Mouse (Mus musculus): ENCODE results near the gene Parp16.
"Not testable (repeated sequence)": the region's sequence is repeated elsewhere in the genome, so short reads cannot be mapped to it uniquely, and the experiment has no call there.

Gene Parp16

DNA sequence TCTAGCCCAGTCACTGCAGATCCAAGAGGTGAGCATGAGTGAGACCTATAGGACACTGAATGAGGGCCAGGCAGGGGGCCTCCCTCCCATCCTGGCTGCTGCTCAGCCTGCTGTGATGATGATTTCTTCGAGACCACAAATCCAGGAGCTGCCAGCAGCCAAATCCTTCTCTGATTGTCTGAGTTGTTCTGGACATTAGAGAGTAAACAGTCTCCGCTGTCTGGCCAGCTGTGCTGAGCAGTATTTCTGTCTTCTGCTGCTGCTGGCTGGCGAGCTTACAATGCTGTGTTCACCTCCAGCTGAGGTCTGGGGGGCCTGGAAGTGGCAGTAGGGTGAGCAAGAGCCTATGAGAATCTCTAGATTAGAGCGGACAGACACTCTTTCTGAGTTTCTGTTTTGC is 48.1 kb downstream of the Parp16 start:
- no peak for DNase-seq (ENCODE audit: low spot score)

DNA sequence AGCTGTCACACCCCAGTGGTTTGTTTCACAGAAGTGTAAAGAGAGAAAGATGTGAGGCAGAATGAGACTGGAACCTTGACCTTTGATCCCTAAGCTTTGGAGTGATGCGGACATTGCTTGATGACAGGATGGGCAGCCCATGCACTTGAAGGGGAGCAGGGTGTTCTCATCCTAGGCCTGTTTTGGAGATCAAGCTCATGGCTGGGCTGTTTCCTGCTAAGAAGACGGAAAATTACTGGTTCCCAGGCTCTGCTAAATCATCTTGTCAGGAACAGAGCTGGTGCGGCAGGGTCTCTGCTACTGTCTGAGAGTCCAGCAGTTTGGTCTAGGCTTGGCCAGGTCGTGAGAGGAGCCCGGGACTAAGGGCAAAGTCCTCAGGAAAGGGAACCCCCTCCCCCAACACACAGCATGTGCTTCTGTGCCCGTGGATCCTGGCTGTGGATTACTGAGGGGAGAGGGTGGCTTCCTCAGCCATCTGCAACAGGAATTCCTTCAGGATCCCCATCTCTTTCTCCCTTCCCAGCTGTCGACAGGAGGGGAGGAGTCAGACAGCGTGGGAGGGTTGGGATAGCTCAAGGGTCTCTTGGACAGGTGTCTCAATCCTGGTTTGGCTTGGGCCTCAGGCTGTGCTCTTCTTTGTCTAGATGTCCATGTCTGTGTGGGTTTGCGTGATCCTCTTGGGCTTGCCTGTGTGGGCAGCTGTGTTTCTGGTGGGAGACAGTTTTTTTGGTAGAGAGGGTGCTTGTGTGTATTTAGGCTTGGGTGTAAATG is 49.1 kb downstream of the Parp16 start:
- no peak for DNase-seq (ENCODE audit: low spot score)

DNA sequence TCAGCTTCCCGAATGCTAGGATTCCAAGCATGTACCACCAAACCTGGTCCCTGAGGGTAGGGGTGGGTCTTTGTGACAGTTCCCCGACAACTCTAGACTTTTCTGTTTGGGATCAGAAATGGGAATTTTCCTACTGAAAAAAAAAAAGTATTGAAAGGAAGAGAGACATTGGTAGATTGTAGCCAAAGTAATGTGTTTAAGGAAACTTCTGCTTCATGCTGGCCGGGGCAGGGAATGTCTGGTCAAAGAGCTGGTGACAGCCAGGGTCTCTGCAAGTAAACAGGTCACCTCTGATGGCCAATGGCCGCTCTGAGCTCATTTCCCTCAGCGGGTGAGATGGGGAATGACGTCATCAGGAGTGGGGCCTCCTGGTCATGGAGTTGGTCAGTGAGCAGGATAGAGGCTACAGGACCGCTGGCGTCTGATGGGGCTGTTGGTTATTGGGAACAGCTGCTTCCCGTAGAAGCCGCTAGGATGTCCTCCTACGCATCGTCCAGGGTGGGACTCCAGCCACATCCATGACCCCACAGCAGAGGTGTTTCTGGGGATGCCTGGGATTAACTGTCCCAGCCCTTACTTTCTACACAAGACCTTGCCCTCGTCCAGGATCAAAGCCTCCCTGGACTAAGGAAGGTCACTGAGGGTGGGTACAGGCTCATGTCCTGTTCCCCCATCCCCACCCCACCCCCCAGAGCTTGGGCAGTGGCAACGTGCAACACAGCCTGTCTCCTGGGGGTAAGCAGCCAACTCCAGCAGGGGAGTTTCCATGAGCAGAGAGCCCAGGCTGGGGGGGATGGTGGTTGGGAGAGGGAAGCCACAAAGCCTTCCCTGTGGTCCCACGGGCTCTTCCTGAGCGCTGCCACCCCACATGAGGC is 52.6 kb downstream of the Parp16 start:
- peak; percentile 44 for DNase-seq (ENCODE audit: low spot score)

DNA sequence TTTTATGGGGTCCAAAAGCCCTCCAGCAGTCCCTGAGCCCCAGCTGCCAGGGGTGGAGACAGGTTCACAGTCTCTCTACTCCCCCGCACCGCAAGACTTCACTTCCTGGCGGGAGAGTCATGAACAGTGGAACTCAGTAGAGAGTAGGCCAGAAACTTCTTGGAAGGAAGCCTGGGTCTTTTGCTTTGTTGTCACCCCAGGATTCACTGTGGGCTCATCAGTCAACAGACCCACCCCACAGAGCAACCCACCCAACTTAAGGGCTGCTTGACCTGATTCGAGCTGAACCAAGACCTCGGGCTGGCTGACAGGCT is 53.2 kb downstream of the Parp16 start:
- peak; percentile 31 for DNase-seq (ENCODE audit: low spot score)

DNA sequence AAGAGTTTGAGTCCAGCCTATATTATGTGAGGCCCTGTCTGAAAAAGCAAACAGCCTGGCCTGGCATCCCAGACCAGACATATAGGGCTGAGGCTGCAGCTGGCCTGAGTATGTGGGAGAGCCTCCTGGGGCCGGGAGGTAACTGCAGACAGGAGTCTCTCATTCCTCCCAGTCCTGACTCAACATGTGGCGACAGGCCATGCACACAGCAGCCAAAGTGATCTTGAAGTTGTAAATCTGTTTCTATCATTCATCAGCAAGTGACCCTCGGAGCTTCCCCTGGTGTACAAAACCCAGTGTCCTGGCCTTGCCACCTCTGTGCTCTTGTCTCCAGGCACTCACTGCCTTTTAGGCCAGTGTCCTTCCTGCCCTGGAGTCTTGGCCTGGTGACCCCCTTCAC is 56.9 kb downstream of the Parp16 start:
- no peak for DNase-seq (ENCODE audit: low spot score)

DNA sequence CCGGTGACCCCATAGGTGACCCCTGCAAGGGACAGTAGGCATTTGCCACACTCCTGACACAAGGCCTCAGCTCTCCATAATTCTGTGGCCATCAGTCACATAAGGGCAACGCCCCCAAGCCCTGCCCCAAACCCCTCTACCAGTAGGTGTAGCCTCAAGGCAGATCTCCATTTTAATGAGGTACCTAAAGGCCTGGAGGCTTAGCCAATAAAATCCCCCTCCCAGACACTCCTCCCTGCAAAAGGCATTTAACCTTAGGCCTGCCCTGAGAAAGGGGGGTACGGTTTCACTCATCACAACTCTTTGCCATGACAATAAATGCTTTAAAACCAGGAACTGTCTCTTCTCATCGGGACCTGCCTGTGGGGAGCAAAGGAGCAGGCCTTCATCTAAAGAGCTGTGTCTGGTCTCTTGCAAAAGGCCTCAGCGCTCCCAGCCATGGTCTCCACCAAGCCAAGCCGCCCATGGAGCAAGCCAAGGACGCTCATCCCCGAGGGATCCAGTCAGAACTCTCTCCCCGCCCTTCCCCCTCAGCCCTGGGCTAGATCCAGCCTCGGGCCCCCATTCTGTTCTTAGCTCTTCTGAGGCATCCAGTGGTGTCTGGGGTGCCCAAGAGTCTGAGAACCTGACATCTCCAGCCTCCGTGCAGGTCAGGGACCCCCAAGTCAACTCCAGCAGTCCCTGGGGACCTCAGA is 60.9 kb downstream of the Parp16 start:
- DNase-seq (ENCODE audit: low spot score) = no peak

DNA sequence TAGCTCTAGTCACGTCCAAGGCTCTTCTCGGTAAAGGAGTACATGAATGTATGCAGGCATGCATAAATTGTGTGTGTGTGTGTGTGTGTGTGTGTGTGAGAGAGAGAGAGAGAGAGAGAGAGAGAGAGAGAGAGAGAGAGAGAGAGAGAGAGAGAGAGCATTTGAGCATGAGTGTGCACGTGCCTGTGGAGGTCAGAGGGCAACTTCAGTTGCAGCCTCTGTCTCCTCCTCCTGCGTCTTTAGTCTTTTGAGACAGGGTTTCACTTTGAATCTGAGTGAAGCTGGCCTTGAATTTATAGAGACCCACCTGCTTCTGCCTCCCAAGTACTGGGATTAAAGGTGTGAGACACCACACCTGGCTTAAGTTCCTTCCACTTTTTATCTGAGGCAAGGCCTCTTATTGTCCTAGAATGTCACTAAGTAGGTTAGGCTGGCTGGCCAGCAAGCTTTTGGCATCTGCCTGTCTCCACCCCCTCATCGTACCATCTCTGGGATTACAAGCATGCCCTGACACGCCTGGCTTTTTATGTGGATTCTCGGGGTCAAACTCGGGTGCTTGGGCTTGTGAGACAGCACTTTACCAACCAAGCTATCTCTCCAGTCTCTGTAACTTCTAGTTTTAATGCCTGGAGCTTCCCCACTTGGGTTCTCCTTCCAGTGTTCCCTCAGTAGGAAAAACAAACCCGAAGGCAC is 62.2 kb downstream of the Parp16 start:
- no peak for DNase-seq (ENCODE audit: low spot score)

DNA sequence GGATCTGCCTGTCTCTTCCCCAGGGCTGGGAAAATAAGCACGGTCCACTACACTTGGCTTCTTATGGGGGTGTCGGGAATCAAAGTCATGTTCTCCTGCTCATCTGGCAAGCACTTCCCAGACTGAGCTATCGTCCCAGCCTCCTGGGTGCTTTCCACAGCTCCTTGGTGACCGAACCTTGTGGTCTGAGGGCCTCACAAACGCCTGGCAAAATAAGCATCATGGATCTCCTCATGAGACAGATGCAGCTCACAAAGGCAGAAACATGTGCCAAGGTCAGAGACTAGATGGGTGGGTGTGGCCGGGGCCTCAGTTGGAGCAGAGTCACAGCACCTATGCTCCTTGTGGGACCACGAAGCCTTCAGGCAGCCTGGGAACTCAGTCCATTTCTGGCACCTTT is 64.2 kb downstream of the Parp16 start:
- no peak for DNase-seq (ENCODE audit: low spot score)

DNA sequence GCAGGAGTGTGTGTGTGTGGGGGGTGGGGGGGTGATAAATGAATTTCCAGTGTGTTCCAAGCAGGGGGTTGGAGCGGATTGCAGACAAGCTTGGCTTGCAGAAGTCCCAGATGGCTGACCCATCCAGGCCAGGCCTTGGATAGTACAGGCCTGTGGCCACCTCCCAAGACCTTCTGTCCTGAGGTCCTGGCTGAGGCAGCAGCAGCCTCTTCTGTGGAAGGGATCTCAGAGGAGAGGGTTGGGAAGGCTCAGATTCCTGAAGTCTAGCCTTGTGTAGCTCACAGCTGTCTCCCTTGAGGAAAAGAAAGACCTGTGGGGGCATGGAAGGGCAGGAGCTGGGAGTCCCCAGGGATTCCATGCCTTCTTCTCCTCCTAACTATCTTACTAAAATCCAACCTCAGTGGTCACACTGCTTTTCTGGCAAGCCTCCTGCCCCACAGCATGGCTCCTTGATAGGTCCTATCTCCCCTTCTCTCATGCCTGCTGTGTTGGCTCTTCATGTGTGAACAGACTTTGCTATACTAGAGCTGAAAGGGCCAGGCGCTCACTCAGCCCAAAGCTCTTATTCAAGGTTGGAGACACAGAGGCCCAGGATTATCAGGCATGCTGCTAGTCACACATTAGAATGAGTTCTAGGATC is 66.6 kb downstream of the Parp16 start:
- peak; percentile 64 for DNase-seq (ENCODE audit: low spot score)

DNA sequence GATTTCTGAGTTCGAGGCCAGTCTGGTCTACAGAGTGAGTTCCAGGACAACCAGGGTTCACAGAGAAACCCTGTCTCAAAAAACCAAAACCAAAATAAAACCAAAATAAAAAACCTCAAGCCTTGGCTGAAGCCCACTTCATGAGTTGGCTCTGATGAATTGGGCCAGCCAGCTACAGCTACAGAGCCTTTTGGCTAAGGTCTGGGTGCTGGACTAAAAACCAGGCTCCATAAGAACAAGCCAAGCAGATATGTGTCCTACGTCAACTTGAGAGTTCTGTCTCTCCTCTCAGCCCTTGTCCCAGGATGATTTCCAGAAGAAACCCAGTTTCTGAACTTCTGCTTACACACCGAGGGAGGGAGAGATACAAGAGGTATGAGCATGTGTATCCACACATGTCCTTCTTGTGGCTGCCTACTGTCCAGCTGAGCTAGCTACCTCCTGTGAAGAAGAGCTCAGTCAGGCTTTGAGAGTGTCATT is 67.5 kb downstream of the Parp16 start:
- DNase-seq (ENCODE audit: low spot score) = no peak

DNA sequence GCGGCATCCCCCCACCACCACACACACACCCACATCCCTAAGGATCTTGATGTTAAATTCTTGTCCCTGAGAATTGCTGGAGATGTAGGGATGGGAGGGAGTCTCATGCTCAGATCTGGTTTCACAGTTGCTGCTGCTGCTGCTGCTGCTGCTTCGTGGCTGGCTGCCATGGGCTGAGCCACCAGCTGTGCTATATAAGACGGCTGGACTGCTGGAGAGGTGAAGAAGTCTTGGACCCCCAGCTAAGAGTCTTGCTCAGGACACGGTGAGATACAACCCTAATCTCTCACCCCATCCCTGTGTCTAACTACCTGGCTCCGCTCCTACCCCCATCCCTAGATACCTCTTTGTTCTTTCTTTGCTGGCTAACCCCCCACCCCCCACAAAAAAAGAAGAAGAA is 69.8 kb downstream of the Parp16 start, which contains the start of gene Cilp:
TSS of gene Cilp (plus strand) at position 222 of the 400 bp plus-strand sequence.
- no peak for DNase-seq (ENCODE audit: low spot score)

DNA sequence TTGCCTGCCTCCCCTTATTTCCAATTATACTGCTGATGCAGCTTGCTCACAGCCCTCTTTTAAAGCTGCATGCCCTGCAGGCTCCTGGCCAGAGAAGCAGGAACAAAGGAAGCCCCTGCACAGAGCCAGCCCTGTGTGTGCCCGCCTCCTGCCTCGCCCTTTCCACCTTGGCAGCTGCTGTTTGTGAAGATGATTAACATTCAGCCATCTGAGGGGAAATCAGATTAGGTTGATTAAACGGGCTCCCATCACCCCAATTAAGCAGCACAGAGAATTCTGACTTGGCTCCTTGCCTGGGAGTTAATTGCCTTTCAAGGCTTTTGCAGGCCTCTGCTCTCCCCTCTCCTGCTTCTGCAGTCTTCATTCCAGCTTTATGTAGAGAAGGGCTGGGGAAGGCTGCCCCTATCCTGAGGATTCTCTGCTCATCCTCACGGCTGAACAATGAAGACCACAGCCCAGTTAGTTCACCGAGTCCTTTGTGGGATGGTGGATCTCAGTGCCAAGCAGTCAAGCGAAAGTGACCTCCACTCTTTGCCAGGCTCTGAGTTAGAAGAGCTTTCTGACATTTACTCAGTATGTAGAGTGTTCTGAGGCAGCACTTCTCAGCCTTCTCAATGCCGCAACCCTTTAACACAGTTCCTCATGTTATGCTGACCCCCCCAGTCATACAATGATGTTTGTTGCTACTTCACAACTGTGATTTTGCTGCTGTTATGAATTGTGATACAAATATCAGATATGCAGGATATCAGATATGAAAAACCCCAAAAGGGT is 72.8 kb downstream of the Parp16 start:
- DNase-seq (ENCODE audit: low spot score) = no peak

DNA sequence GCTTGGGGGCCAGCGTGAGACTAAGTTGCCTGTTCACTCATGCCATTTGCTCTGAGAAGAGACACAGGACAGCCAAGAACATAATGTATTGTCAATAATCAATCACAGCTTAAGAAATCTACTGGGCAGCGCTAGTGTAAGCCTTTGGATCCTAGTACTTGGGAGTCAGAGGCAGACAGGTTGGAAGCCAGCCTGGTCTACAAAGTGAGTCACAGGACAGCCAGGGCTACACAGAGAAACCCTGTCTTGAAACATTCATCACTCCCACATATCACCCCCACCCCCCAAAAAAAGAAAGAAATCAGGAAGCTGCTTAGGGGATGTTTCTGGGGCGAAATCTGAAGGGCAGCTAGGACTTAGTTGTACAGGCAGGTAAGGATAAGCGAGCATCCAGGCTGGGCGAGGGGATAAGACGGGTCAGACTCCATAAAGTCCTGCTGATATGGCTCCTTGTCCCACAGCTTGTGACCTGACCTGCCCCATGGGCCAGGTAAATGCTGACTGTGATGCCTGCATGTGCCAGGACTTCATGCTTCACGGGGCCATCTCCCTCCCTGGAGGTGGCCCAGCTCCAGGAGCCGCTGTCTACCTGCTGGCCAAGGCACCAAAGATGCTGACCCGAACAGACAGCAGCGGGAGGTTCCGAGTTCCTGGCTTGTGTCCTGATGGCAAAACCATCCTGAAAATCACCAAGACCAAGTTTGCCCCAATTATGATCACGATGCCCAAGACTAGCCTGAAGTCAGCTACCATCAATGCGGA is 78.1 kb downstream of the Parp16 start:
- DNase-seq (ENCODE audit: low spot score) = no peak

DNA sequence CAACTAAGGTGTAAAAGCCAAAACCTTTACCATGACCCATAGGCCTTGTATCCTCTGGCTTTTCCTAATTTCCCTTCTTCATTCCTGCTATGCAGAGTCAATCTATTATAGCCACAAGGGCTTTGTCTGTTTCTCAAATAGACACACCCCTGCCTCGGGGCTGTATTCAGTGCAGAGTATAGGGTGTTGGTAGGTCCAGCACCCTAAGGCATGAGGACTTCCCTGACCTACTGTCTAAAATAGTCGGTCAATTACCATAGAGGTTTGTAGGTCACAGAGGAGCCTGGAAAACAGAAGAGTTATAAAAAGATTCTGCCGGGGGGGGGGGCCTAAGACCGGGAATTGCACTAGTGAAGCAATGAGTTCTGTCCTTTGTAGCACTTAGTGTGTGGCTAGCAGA is 78.7 kb downstream of the Parp16 start:
- DNase-seq (ENCODE audit: low spot score) = no peak

DNA sequence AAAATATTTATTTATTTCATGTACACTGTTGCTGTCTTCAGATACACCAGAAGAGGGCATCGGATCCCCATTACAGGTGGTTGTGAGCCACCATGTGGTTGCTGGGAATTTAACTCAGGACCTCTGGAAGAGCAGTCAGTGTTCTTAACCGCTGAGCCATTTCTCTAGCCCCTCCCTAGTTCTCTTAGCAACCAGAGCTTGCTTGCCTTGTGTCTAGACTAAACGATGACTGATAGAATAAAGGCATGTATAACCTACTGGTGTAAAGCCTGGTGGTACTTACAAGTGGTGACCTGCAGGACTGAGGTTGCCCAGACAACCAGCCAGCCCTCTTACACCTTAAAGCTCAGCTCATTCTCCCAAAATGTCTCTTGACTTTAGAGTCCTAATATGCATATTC is 79.7 kb downstream of the Parp16 start:
- not testable (repeated sequence) for DNase-seq (ENCODE audit: low spot score)

DNA sequence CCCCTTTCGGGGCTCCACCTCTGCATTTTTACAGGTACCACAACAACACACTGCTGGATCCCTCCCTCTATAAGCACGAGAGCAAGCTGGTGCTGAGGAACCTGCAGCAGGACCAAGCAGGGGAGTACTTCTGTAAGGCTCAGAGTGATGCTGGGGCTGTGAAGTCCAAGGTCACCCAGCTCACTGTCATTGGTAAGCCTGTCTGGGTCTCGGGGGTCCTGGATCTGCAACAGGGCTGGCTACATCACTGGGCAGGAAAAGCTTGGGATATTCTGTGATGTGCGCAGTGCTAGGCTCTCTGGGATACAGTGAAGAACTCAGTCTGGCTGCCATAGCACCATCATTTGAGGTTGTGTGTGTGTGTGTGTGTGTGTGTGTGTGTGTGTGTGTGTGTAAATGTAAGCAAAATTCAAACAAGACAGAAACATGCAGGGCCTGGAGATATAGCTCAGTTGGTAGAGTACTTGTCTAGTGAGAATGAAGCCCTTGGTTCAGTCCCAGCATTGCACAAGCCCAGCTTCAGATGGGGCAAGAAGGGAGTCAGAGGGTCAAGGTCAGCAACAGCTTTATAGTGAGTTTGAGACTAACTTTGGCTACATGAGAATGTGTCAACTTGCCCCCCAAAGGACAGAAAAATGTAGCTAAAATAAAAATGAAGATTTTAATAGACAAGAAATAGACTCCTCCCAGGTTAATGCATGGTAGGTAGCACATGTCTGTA is 80.8 kb downstream of the Parp16 start:
- no peak for DNase-seq (ENCODE audit: low spot score)

DNA sequence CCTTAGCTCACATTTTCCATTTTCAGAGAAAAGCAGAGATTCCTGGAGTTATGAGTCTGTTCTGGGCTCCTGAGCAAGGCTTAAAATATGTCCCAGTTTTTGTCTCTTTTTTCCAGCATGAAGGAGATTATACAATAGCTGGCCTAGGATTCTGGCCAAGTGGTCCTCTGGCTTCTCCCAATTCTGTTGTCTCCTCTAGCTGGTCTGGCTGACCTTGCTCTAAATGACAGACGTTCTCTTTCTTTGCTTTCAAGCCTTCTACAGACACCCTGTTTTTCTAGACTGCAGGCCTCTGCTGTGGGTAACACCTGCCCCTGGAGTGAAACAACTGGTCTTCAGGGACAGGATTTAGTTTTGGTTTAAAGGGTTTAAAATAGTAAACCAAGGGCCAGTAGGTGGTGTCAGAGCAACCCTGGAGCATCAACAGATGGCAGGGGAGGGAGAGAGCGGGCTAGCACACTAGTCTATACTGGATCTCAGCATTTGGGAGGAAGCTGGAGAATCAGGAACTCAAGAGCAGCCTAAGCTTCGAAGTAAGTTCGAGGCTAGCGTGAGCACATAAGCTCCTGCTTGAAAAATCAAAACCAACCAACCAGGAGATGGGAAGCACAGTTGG is 86.5 kb downstream of the Parp16 start:
- DNase-seq (ENCODE audit: low spot score) = no peak

DNA sequence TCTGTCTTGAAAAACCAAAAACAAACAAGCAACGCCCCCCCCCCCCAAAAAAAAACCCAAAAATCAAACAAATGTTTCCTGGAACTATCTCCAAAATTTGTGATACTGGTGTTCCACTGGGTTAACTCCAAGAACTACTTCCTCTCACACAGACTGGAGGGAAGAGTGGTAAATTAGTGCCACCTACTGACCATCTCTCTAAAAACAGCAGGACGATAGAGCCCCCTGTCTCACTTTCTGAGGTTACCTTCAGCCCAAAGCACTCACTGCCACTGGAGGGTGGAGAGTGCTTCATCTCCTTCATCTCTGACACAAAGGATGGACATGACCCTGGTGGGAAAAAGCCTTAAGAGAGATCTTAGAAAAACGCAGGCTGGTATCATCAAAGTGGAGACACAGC is 88.1 kb downstream of the Parp16 start:
- no peak for DNase-seq (ENCODE audit: low spot score)

DNA sequence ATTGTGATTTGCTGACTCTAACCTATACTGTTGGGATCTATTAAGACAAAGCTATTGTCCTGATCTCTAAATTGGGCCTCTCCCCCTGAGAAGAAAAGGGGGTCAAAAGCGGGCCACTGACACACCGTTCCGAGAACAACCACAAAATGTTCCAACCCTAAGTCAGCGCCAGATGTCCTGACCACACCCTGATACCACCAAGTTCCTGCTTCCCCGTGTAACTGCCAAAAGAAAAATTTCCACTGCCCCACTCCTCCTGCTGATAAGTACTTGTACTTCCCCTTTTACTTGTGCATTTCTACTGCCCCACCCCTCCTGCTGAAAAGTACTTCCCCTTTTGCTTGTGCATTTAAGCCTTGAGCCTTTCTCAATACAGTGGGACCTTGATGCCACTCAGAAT is 93.1 kb downstream of the Parp16 start:
- not testable (repeated sequence) for DNase-seq (ENCODE audit: low spot score)
